Mouse (Mus musculus): Measurements from ENCODE around the gene Rab35.

DNA sequence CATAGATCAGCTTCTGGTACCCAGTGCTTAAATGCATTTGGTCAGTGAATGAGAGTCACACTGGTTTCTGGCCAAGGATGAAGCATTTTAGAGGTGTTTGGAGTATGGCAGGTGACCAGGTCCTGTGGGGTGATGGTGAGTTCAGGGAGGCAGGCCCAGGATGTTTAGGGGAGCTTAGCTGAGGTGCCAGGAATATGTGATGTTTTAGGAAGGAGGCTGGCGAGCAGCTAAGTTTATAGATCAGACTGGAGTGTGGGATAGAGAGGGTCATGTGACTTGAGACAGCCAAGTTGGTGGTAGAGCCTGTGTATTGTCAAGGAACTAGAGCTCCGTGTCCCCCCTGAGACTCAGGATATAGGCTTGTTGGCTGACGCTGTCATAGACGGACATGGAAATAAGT lies 1.4 kb downstream of the Rab35 start:
- TF ChIP-seq CTCF (IDR thresholded peaks at IDR 0.05; ENCODE audit: low read depth, low read length) (no peak), GATA1 (IDR thresholded peaks at IDR 0.05; ENCODE audit: borderline replicate concordance, low read length) (no peak), GATA2 (IDR thresholded peaks at IDR 0.05; ENCODE audit: borderline replicate concordance, low read depth, low read length) (no peak)

Data from G1E (cell line).